Mouse (Mus musculus): ENCODE measurements around the gene Sdhaf2.
A peak's percentile ranks its signal among the peaks of the same experiment; 100 is the strongest.

The Sdhaf2 gene

GRCm38 (mm10) chr19:10497512-10498160 is 28.3 kb downstream of the Sdhaf2 start:
- no peak for DNase-seq (ENCODE audit: low read depth, low spot score)

GRCm38 (mm10) chr19:10496976-10497375 is 29.0 kb downstream of the Sdhaf2 start:
- no peak for DNase-seq (ENCODE audit: low read depth, low spot score)

DNA sequence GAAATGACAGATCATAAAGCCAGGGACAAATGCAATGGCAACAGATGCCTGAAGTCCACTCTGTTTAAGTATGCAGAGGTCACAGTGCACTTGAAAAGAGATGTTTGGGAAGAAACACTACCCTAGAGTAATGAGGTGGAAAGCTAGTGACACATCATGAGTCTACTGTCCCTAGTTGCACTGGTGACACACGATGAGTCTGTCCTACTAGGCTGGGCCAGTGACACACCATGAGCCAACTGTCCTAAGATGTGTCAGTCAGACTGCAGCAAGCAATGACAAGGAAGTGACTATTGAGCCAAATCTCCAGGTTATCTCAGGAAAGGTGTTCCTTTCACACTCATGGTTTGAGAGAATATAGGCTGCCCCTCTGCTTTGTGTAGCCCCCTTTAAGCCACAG is 30.3 kb downstream of the Sdhaf2 start:
- DNase-seq (ENCODE audit: low read depth, low spot score) = no peak

DNA sequence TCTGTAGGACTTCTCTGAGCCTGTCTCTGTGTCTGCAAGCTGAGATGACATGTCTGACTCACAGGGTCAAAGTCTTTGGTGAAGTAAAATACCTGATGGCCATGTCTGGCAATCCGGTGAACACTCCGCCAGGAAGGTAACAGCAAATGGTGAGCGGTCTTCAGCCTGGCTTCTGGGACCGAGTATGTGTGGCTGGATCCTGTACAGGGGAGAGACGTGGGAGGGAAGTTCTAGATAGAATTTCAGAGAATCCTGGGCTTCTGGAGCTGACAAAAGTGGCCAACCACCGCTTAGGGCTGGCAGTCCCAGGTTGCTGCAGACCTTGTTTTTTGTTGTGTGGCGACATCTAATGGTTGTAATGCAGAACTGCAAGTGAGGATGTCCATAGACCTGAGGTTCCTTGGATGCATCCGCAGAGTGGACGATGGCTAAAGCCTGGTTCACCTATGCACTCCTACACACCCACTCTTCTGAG is 39.6 kb downstream of the Sdhaf2 start:
- peak; percentile 45 for DNase-seq (ENCODE audit: low read depth, low spot score)

DNA sequence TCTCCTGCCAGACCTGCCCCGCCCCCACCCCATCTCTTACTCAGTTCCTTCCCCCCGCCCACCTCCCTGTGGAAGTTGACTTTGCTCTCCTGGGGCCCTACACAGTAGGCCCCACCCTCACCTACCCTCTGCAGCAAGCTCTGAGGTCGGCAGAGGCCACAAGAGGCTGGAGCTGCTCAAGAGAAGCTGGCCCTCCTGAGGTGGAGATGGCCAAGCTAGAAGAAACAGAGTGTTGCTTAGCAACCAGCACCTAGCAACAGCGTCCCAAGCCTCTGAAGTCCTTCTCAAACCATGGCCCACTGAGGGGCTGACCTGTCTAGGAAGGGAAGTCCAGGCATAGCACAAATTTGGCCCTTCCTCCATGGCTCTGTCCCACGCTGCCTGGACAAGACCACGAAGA is 43.2 kb downstream of the Sdhaf2 start, which contains the start of gene Ppp1r32:
Gene Ppp1r32, minus strand, starts transcription at position 226 of the 400 bp plus-strand sequence.
- no peak for DNase-seq (ENCODE audit: low read depth, low spot score)

DNA sequence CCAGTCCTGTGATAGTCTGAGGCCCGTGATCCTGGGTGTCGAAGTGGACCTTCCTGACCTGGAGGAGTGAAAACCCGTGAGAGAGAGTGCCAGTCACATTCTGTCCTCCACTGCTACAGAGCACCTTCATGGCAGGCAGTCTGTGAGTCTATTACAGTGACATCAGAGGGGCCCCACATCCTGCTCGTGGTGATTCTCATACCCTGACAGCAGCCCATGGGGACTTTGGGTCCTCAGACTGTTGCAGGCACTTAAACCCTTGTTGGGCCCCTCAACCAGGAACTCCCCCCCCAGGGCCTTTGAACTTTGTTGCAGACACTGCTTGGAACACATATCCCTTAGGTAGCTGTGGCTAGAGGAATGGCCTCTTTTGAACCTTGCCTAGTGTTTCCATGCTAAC is 46.4 kb downstream of the Sdhaf2 start:
- DNase-seq (ENCODE audit: low read depth, low spot score) = no peak

DNA sequence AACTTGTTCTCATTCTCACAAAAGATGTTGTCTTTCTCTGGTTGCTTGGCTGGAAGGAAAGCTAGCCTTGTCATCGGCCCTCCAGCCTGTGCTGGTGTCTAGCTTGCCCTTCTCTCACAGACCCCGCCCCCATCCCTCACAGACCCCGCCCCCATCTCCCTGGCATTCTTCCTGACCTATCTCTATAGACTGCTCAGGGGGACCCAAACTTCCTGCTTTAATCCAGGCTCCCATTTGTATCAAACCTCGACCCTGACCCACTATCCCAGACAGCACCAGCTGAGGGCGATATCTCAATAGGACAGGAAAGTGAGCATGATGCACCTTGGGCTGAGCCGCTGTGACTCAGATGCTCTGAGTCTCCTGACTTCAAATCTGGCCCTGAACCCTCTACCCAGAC is 52.2 kb downstream of the Sdhaf2 start:
- DNase-seq (ENCODE audit: low read depth, low spot score) = no peak

GRCm38 (mm10) chr19:10472958-10473357 is 53.0 kb downstream of the Sdhaf2 start:
- DNase-seq (ENCODE audit: low read depth, low spot score) = no peak

GRCm38 (mm10) chr19:10469171-10469658 is 56.7 kb downstream of the Sdhaf2 start:
- no peak for DNase-seq (ENCODE audit: low read depth, low spot score)

- DNase-seq (ENCODE audit: low read depth, low spot score) = no peak
Measured at GRCm38 (mm10) chr19:10464427-10464826, 61.5 kb downstream of the Sdhaf2 start.

- no peak for DNase-seq (ENCODE audit: low read depth, low spot score)
Measured at GRCm38 (mm10) chr19:10461584-10461983, 64.4 kb downstream of the Sdhaf2 start.

- DNase-seq (ENCODE audit: low read depth, low spot score) = no peak
Measured at GRCm38 (mm10) chr19:10459907-10460306, 66.0 kb downstream of the Sdhaf2 start.

DNA sequence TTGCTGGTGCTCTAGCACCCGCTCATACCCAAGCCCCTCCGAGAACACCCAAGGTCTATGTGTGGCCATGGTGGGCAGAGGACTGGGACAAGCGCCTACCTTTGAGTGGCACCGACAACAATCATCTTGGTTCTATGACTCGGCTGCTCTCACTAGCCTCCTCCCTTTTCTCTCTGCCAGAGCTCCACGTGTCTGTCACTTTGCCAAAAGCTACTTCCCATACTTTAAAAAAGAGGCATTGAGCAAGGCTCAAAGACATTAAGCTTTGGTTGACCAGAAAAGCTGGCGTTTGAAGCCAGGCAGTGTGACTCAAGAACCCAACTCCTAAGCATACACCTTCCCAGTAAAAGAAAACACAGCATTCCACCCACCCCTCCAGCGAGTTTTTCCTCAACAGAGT is 67.8 kb downstream of the Sdhaf2 start:
- DNase-seq (ENCODE audit: low read depth, low spot score) = no peak

GRCm38 (mm10) chr19:10457484-10457800 is 68.5 kb downstream of the Sdhaf2 start:
- no peak for DNase-seq (ENCODE audit: low read depth, low spot score)

GRCm38 (mm10) chr19:10456752-10457483 is 69.0 kb downstream of the Sdhaf2 start, which contains the start of gene Lrrc10b:
Gene Lrrc10b (minus strand): TSS chr19:10457473.
- DNase-seq (ENCODE audit: low read depth, low spot score) = peak; percentile 53

DNA sequence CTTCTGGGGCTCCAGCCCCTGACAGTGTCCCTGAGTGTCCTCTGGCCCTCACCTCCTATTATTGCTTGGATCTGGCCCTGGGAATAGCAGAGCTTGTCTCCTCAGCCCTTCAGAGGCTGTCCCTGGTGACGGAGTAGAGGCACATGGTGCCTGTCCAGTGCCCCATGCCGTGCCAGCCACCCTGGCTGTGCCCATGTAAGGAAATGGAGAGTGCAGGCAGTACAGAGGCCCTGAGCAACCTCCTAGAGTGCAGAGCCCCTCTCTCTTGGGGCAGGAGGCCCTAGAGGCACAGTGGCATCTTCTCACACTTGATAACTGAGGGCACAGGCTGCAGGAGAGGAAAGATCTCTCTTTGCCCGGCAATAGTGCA is 70.5 kb downstream of the Sdhaf2 start:
- no peak for DNase-seq (ENCODE audit: low read depth, low spot score)

- no peak for DNase-seq (ENCODE audit: low read depth, low spot score)
Measured at GRCm38 (mm10) chr19:10454718-10455436, 71.1 kb downstream of the Sdhaf2 start.
